Mouse (Mus musculus) kidney, postnatal 0 days (tissue): ENCODE data around the gene Kantr. TPM values are rescaled to one million over a fixed set of nuclear protein-coding genes. Genes with fewer than 3 reads are reported as not detected.
"Not testable (repeated sequence)": the region's sequence is repeated elsewhere in the genome, so short reads cannot be mapped to it uniquely, and the experiment has no call there.

ENCODE experiments used
- ATAC-seq: fragments of 200-750 bp; cut with Nextera tagmentation; replicated peaks from 2 replicates; pipeline ENCODE4 v1.8.0; 2017; ENCODE audit warnings: low read depth, moderate number of reproducible peaks, moderate TSS enrichment, moderate library complexity; ENCODE audit not compliant: low FRiP score
- DNase-seq: peaks from one replicate; pipeline ENCODE4 v3.0.0-alpha.2; 2016; ENCODE audit warnings: low spot score
- H3K27ac ChIP-seq: fragments of 300-500 bp; sonication (generic); 2 replicates; pipeline ENCODE4 v1.5.1; 2014; ENCODE audit warnings: mild to moderate bottlenecking
- H3K27me3 ChIP-seq: fragments of 300-500 bp; sonication (generic); 2 replicates; pipeline ENCODE4 v1.6.1; 2014; ENCODE audit warnings: low read length, mixed read lengths; ENCODE audit not compliant: insufficient read depth
- H3K36me3 ChIP-seq: fragments of 300-500 bp; sonication (generic); 2 replicates; pipeline ENCODE4 v1.6.1; 2014; ENCODE audit warnings: low read length, mixed read lengths; ENCODE audit not compliant: insufficient read depth
- H3K4me1 ChIP-seq: fragments of 300-500 bp; sonication (generic); replicated peaks from 2 replicates; pipeline ENCODE4 v1.6.1; 2014; ENCODE audit warnings: antibody characterized with exemption, low read length, mixed read lengths; ENCODE audit not compliant: insufficient read depth
- H3K4me2 ChIP-seq: fragments of 300-500 bp; sonication (generic); 2 replicates; pipeline ENCODE4 v1.6.1; 2014; ENCODE audit warnings: mild to moderate bottlenecking, low read length, moderate library complexity, mixed read lengths
- H3K4me3 ChIP-seq: fragments of 300-500 bp; sonication (generic); replicated peaks from 2 replicates; pipeline ENCODE4 v1.5.1; 2014; ENCODE audit warnings: low read depth, low read length
- H3K9ac ChIP-seq: fragments of 300-500 bp; sonication (generic); 2 replicates; pipeline ENCODE4 v1.6.1; 2014; ENCODE audit warnings: low read depth, low read length
- H3K9me3 ChIP-seq: fragments of 300-500 bp; sonication (generic); replicated peaks from 2 replicates; pipeline ENCODE4 v1.6.1; 2016; ENCODE audit warnings: low read length, inconsistent platforms, mixed read lengths
- CTCF ChIP-seq: IDR thresholded peaks from 2 replicates; pipeline ENCODE4 v1.5.1; 2016; ENCODE audit warnings: antibody characterized with exemption, low read depth, mild to moderate bottlenecking, moderate library complexity
- WGBS: fragments of 180-500 bp; shearing (Covaris S2); extraction: QIAGEN DNeasy Blood & Tissue Kit; methylation state at CpG from one replicate; pipeline ENCODE4 v1.1.7; 2014; 5-methylcytosine and 5-hydroxymethylcytosine counted together
- polyA plus RNA-seq: library from polyadenylated mRNA; unstranded; fragments of >200 nt; fragmentation: Nextera tagmentation; extraction: Ambion mirVana; gene quantifications from 2 replicates; pipeline ENCODE4 v1.2.1, GENCODE M21; 2015

The Kantr gene
- polyA plus RNA-seq, 1 experiment from 2014 or later: 10.3 TPM

- peak overlapping the region; percentile 62 for H3K4me2 ChIP-seq
- ATAC-seq: 0 out of 2 replicates have a peak, but pooled peaks have one; percentile 16
- no peaks in the 10 kb centered on the region for H3K4me1 ChIP-seq
- DNase-seq: no peak
- 0 out of 2 replicates have a peak overlapping the region, but pooled peaks have one; percentile 44 for H3K9ac ChIP-seq
- peak overlapping the region; percentile 50 for H3K4me3 ChIP-seq
- no peaks in the 10 kb centered on the region for H3K9me3 ChIP-seq
- no peaks in the 10 kb centered on the region for H3K36me3 ChIP-seq
- TF ChIP-seq CTCF: no peak
- no peak overlapping the region; the same call in 1 of the 2 replicates for H3K27ac ChIP-seq
- no peaks in the 10 kb centered on the region for H3K27me3 ChIP-seq
- WGBS: 25% methylated on average over 8 of the region's 8 CpGs
Observed at GRCm38 (mm10) chrX:152327689-152328052, 376 bp upstream of the Kantr start.

- DNase-seq (no peak), ATAC-seq (no peak)
- Histone ChIP-seq H3K4me3 (no peak overlapping the region), H3K4me1 (no peaks in the 10 kb centered on the region), H3K9me3 (no peaks in the 10 kb centered on the region), H3K9ac (no peak overlapping the region), H3K36me3 (no peaks in the 10 kb centered on the region), H3K27me3 (no peaks in the 10 kb centered on the region), H3K27ac (no peak overlapping the region), H3K4me2 (no peak overlapping the region)
- 96% methylated on average over 1 of the region's 1 CpGs for WGBS
- TF ChIP-seq CTCF: peak; percentile 41
Observed at GRCm38 (mm10) chrX:152323584-152323983, 3.7 kb downstream of the Kantr start.

DNA sequence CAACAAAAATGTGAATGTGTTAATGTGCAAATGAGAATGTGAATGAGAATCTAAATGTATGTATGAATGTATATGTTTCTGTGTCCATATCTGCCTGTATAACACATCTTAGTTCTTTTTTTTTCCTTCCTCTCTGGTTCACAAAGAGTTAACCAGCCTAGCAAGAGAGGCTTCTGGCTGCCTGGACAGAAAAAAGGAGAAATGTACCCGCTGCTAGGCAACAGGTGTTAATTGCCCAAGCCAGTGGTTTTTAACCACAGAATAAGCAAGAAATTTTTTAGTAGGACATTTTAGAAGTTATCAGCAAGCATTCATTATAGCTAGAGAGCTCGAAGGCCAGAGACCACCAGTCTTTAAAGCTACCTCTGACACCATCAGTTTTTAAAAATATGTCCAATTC lies 4.5 kb downstream of the Kantr start:
- ATAC-seq (no peak), DNase-seq (peak; percentile 3)
- no peaks in the 10 kb centered on the region for H3K9me3 ChIP-seq
- no peak overlapping the region for H3K27ac ChIP-seq
- no peak overlapping the region for H3K9ac ChIP-seq
- 40% methylated on average over 2 of the region's 2 CpGs for WGBS
- H3K4me3 ChIP-seq: no peak overlapping the region
- H3K4me2 ChIP-seq: no peak overlapping the region
- no peak for TF ChIP-seq CTCF
- no peaks in the 10 kb centered on the region for H3K27me3 ChIP-seq
- H3K36me3 ChIP-seq: no peaks in the 10 kb centered on the region
- no peaks in the 10 kb centered on the region for H3K4me1 ChIP-seq

GRCm38 (mm10) chrX:152320535-152320934 lies 6.8 kb downstream of the Kantr start:
- H3K36me3 ChIP-seq: no peaks in the 10 kb centered on the region
- no peaks in the 10 kb centered on the region for H3K4me1 ChIP-seq
- DNase-seq (no peak), ATAC-seq (no peak)
- H3K4me3 ChIP-seq: no peak overlapping the region
- WGBS: 63% methylated on average over 4 of the region's 4 CpGs
- no peak overlapping the region for H3K9ac ChIP-seq
- no peak overlapping the region for H3K4me2 ChIP-seq
- no peak overlapping the region for H3K27ac ChIP-seq
- no peak for TF ChIP-seq CTCF
- H3K9me3 ChIP-seq: no peaks in the 10 kb centered on the region
- no peaks in the 10 kb centered on the region for H3K27me3 ChIP-seq

- H3K4me2 ChIP-seq: no peak overlapping the region
- no peak overlapping the region for H3K4me3 ChIP-seq
- peak; percentile 47 for DNase-seq
- ATAC-seq: no peak
- H3K9ac ChIP-seq: no peak overlapping the region
- no peaks in the 10 kb centered on the region for H3K4me1 ChIP-seq
- peak; percentile 61 for TF ChIP-seq CTCF
- WGBS: 53% methylated on average over 2 of the region's 2 CpGs
- no peak overlapping the region for H3K27ac ChIP-seq
- no peaks in the 10 kb centered on the region for H3K36me3 ChIP-seq
- no peaks in the 10 kb centered on the region for H3K9me3 ChIP-seq
- no peaks in the 10 kb centered on the region for H3K27me3 ChIP-seq
Observed at GRCm38 (mm10) chrX:152307942-152308341, 19.4 kb downstream of the Kantr start.

- no peaks in the 10 kb centered on the region for H3K9me3 ChIP-seq
- H3K4me2 ChIP-seq: no peak overlapping the region
- H3K4me1 ChIP-seq: no peaks in the 10 kb centered on the region
- no peak for DNase-seq
- no peak overlapping the region for H3K4me3 ChIP-seq
- H3K27me3 ChIP-seq: no peaks in the 10 kb centered on the region
- ATAC-seq: no peak
- no peak overlapping the region for H3K27ac ChIP-seq
- no peak for TF ChIP-seq CTCF
- H3K36me3 ChIP-seq: no peaks in the 10 kb centered on the region
- no peak overlapping the region for H3K9ac ChIP-seq
Observed at GRCm38 (mm10) chrX:152307371-152307770, 19.9 kb downstream of the Kantr start.

GRCm38 (mm10) chrX:152306224-152306623 lies 21.1 kb downstream of the Kantr start:
- Histone ChIP-seq H3K4me3 (no peak overlapping the region), H3K9ac (no peak overlapping the region), H3K4me1 (no peaks in the 10 kb centered on the region), H3K36me3 (no peaks in the 10 kb centered on the region), H3K4me2 (no peak overlapping the region), H3K27ac (no peak overlapping the region), H3K9me3 (no peaks in the 10 kb centered on the region), H3K27me3 (no peaks in the 10 kb centered on the region)
- WGBS: 78% methylated on average over 2 of the region's 2 CpGs
- DNase-seq (no peak), ATAC-seq (no peak)
- TF ChIP-seq CTCF: no peak

GRCm38 (mm10) chrX:152287026-152287425 lies 40.3 kb downstream of the Kantr start:
- H3K4me2 ChIP-seq, H3K27ac ChIP-seq, H3K36me3 ChIP-seq, H3K27me3 ChIP-seq, ATAC-seq, H3K4me3 ChIP-seq, H3K9ac ChIP-seq, H3K4me1 ChIP-seq, H3K9me3 ChIP-seq, DNase-seq: not testable (repeated sequence)
- 50% methylated on average over 1 of the region's 1 CpGs for WGBS
